Mouse (Mus musculus) hematopoietic stem cell, adult 5-6 weeks (primary cell): Measurements from ENCODE around the gene Gm6614. TPM values are rescaled to one million over a fixed set of nuclear protein-coding genes. Genes with fewer than 3 reads are reported as not detected.

Experiments used
- total RNA-seq: library from RNA; stranded (forward); fragments of 172-1452, 232-1000 nt; gene quantifications from 2 replicates; pipeline ENCODE4 v1.2.3, GENCODE M21; 2017

Gene Gm6614
- total RNA-seq, 1 experiment from 2014 or later = not detected

Other genes starting within 250 kb of the Gm6614 start
- not detected in 2 replicates for gene Gm5724, start 237.6 kb downstream of the Gm6614 start, total RNA-seq
- not detected in 2 replicates for gene Slco1a4, start 155.2 kb downstream of the Gm6614 start, total RNA-seq
- gene Slco1a1, start 64.5 kb downstream of the Gm6614 start, total RNA-seq = not detected in 2 replicates
- gene Slco1a6, start 197.1 kb upstream of the Gm6614 start, total RNA-seq = not detected in 2 replicates